8 mouse cellular contexts compared by ENCODE assay signal in genomic region chr5:144256888-144257287, GRCm38 (mm10). TPM values are rescaled to one million over a fixed set of nuclear protein-coding genes. Genes with fewer than 3 reads are reported as not detected.
A peak's percentile ranks its signal among the peaks of the same experiment; 100 is the strongest.
DNase-seq lines count a peak whose midpoint lies in the region; ATAC-seq and TF ChIP-seq lines count a peak whose summit lies in the region.

No protein-coding gene starts in this region.

- no peak overlapping the region for H3K27ac ChIP-seq in testis, adult 2 months (ENCODE audit: control insufficient read depth, insufficient read depth, low read depth, low read length)
- no peak overlapping the region; the same call in 1 of the 2 replicates for H3K27ac ChIP-seq in liver, embryonic 12.5 days
- H3K27ac ChIP-seq in stomach, postnatal 0 days (replicated peaks) = peak overlapping the region; percentile 99

- H3K4me1 ChIP-seq in erythroblast, embryonic 14.5 days (ENCODE audit: control insufficient read depth) = peaks cover 44% of the 10 kb centered on the region
- H3K4me1 ChIP-seq in testis, adult 2 months (ENCODE audit: control insufficient read depth, insufficient read depth, low read length) = peaks cover 26% of the 10 kb centered on the region
- H3K4me1 ChIP-seq in liver, embryonic 12.5 days = peaks cover 58% of the 10 kb centered on the region
- peaks cover 13% of the 10 kb centered on the region for H3K4me1 ChIP-seq in stomach, postnatal 0 days (replicated peaks; ENCODE audit: control insufficient read depth, insufficient read depth)

- H3K4me3 ChIP-seq in erythroblast, embryonic 14.5 days (replicated peaks) = peak overlapping the region; percentile 76
- peak overlapping the region; percentile 86 for H3K4me3 ChIP-seq in testis, adult 2 months (ENCODE audit: control insufficient read depth, low read depth, low read length)
- H3K4me3 ChIP-seq in liver, embryonic 12.5 days = peak overlapping the region; percentile 91
- H3K4me3 ChIP-seq in stomach, postnatal 0 days (ENCODE audit: low read depth, low read length) = peak overlapping the region; percentile 97

- no peak for TF ChIP-seq CTCF in testis, adult 2 months (IDR thresholded peaks at IDR 0.05; ENCODE audit: control insufficient read depth, insufficient read depth, insufficient replicate concordance, low read depth, low read length)
- no peak for TF ChIP-seq CTCF in stomach, postnatal 0 days (IDR thresholded peaks at IDR 0.05; ENCODE audit: low read depth)

- H3K9me3 ChIP-seq in erythroblast, embryonic 14.5 days (ENCODE audit: control insufficient read depth, low read length) = no peaks in the 10 kb centered on the region
- no peaks in the 10 kb centered on the region for H3K9me3 ChIP-seq in liver, embryonic 12.5 days (replicated peaks)
- no peaks in the 10 kb centered on the region for H3K9me3 ChIP-seq in stomach, postnatal 0 days (ENCODE audit: control insufficient read depth, low read length)

- peaks cover 13% of the 10 kb centered on the region for H3K27me3 ChIP-seq in erythroblast, embryonic 14.5 days (ENCODE audit: control insufficient read depth)
- no peaks in the 10 kb centered on the region for H3K27me3 ChIP-seq in testis, adult 2 months (ENCODE audit: control insufficient read depth, insufficient read depth, low read length)
- H3K27me3 ChIP-seq in liver, embryonic 12.5 days (replicated peaks) = no peaks in the 10 kb centered on the region
- H3K27me3 ChIP-seq in stomach, postnatal 0 days (ENCODE audit: control insufficient read depth, insufficient read depth, low read length) = no peaks in the 10 kb centered on the region

- TF ChIP-seq EP300 in stomach, postnatal 0 days (optimal IDR thresholded peaks at IDR 0.05) = no peak

- peaks cover 21% of the 10 kb centered on the region for H3K36me3 ChIP-seq in erythroblast, embryonic 14.5 days (ENCODE audit: control insufficient read depth)
- H3K36me3 ChIP-seq in testis, adult 2 months (ENCODE audit: control insufficient read depth, insufficient read depth, low read length) = no peaks in the 10 kb centered on the region
- H3K36me3 ChIP-seq in liver, embryonic 12.5 days = peaks cover 20% of the 10 kb centered on the region
- H3K36me3 ChIP-seq in stomach, postnatal 0 days (ENCODE audit: control insufficient read depth, insufficient read depth, low read length) = 0 out of 2 replicates have a peak, but pooled peaks cover 6% of the 10 kb centered on the region

- peak overlapping the region; percentile 100 for H3K4me2 ChIP-seq in liver, embryonic 12.5 days
- H3K4me2 ChIP-seq in stomach, postnatal 0 days (replicated peaks; ENCODE audit: low read depth) = peak overlapping the region; percentile 64

- ATAC-seq in erythroblast, adult 5-6 weeks (replicated peaks; ENCODE audit: low FRiP score, poor library complexity, severe bottlenecking) = no peak
- no peak for ATAC-seq in liver, embryonic 12.5 days
- ATAC-seq in stomach, postnatal 0 days (ENCODE audit: low FRiP score, low TSS enrichment) = no peak

- WGBS in liver, embryonic 12.5 days (ENCODE audit: insufficient replicate concordance) = 50% methylated on average over 1 of the region's 1 CpGs
- WGBS in stomach, postnatal 0 days = 23% methylated on average over 1 of the region's 1 CpGs

- TF ChIP-seq POLR2A in testis, adult 2 months (IDR thresholded peaks at IDR 0.05; ENCODE audit: control insufficient read depth, low read depth, low read length) = no peak

- peak overlapping the region; percentile 97 for H3K9ac ChIP-seq in liver, embryonic 12.5 days
- peak overlapping the region; percentile 100 for H3K9ac ChIP-seq in stomach, postnatal 0 days (ENCODE audit: low read length)

- DNase-seq in testis, postnatal 14 days (ENCODE audit: low spot score) = no peak
- DNase-seq in stomach, postnatal 0 days (ENCODE audit: low spot score) = peak; percentile 19
- DNase-seq in thymus, postnatal 10 days (ENCODE audit: low spot score in 2 of 2) = no peak
- no peak for DNase-seq in frontal cortex, postnatal 10 days (ENCODE audit: low spot score in 2 of 2)

RNA-seq across cellular contexts. Expression of gene Bri3, which starts 12.7 kb away (rescaled TPM):
- 1.5 and 2.0 TPM in 2 replicates for polyA plus RNA-seq in erythroblast, embryonic 14.5 days (2012)
- 1.9 and 9.0 TPM in 2 replicates for total RNA-seq in erythroblast, adult 5-6 weeks (2015; ENCODE audit: low replicate concordance)
- total RNA-seq in erythroblast, adult 5-6 weeks (2017; ENCODE audit: low replicate concordance) = 7.6 and 19.7 TPM in 2 replicates
- 174 and 212 TPM in 2 replicates for polyA plus RNA-seq in testis, adult 2 months (2012; rRNA removed)
- polyA plus RNA-seq in liver, embryonic 12.5 days (2016; fragmentation: Nextera tagmentation; extraction: Ambion mirVana) = 37.7 and 40.3 TPM in 2 replicates
- 197 and 214 TPM in 2 replicates for polyA plus RNA-seq in stomach, postnatal 0 days (2015; fragmentation: Nextera tagmentation; extraction: Ambion mirVana)

RNA-seq across cellular contexts. Expression of gene Tecpr1, which starts 33.5 kb away (rescaled TPM):
- polyA plus RNA-seq in erythroblast, embryonic 14.5 days (2012) = 0.09 and 0.18 TPM in 2 replicates
- 0.38 and 2.1 TPM in 2 replicates for total RNA-seq in erythroblast, adult 5-6 weeks (2015; ENCODE audit: low replicate concordance)
- 0.56 and 0.94 TPM in 2 replicates for total RNA-seq in erythroblast, adult 5-6 weeks (2017; ENCODE audit: low replicate concordance)
- 16.4 and 16.7 TPM in 2 replicates for polyA plus RNA-seq in testis, adult 2 months (2012; rRNA removed)
- polyA plus RNA-seq in liver, embryonic 12.5 days (2016; fragmentation: Nextera tagmentation; extraction: Ambion mirVana) = 4.8 TPM in 2 replicates
- polyA plus RNA-seq in stomach, postnatal 0 days (2015; fragmentation: Nextera tagmentation; extraction: Ambion mirVana) = 15.4 and 16.9 TPM in 2 replicates

Comparison
In these comparisons a context has a peak if more than half of its experiments do, and no peak if none do; other contexts are left out.
1. RNA of gene Bri3, which starts 12.7 kb away (polyA plus RNA-seq): 197 to 214 TPM in stomach, postnatal 0 days, 174 to 212 TPM in testis, adult 2 months and 37.7 to 40.3 TPM in liver, embryonic 12.5 days; 1.5 to 2.0 TPM in erythroblast, embryonic 14.5 days; every median in the first group is over 10 times any median in the second.
2. Peak in every context shown above with its lines, with median percentiles within 50 percentile points of each other: H3K4me3 ChIP-seq.